ENCODE assay signal across 8 mouse cellular contexts in the genomic region with DNA sequence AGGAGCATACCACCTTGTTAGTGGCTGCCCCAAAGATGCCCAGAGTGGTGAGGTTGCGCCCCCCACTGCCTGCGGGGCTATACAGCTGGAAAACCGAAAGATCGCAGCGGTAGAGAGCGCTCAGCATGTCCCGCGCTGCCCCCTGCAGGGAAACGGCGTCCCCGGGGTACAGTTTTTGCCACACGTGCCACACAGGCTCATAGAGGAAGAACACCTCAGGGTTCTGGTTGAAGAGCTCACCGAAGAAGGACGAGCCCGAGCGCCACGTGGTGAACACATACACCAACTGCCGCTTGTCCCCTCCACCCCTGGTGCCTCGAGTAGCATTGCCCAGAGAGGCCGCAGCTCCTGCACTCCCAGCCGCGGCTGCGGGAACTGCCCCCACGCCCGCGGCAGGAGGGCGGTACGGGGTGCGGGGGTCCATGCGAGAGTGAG. TPM values are rescaled to one million over a fixed set of nuclear protein-coding genes. Genes with fewer than 3 reads are reported as not detected.
DNase-seq lines count a peak whose midpoint lies in the region; ATAC-seq and TF ChIP-seq lines count a peak whose summit lies in the region.

No protein-coding gene starts in this region.

- no peak for TF ChIP-seq EP300 in lung, postnatal 0 days (IDR thresholded peaks at IDR 0.05)

- 1% methylated on average over 28 of the region's 30 CpGs for whole genome bisulfite sequencing in hindbrain, embryonic 14.5 days
- WGBS in lung, postnatal 0 days = under 1% methylated on average over 24 of the region's 30 CpGs

- H3K4me3 ChIP-seq in hindbrain, embryonic 14.5 days (replicated peaks; ENCODE audit: low read length) = peak overlapping the region; percentile 63
- peak overlapping the region; percentile 62 for H3K4me3 ChIP-seq in lung, postnatal 0 days (ENCODE audit: low read depth, low read length)

- peak; percentile 82 for TF ChIP-seq CTCF in lung, postnatal 0 days (IDR thresholded peaks at IDR 0.05)

- H3K9me3 ChIP-seq in hindbrain, embryonic 14.5 days (ENCODE audit: control insufficient read depth, low read length) = no peaks in the 10 kb centered on the region
- no peaks in the 10 kb centered on the region for H3K9me3 ChIP-seq in lung, postnatal 0 days (ENCODE audit: low read length)

- peak; percentile 39 for DNase-seq in ES-CJ7 (ENCODE audit: low read depth, low spot score)
- DNase-seq in cerebellum, postnatal 10 days = peak; percentile 80 to 86
- DNase-seq in frontal cortex, postnatal 36 days (ENCODE audit: low spot score in 2 of 2) = peak; percentile 83 to 89
- DNase-seq in hindbrain, embryonic 14.5 days (ENCODE audit: low spot score) = peak; percentile 70
- DNase-seq in layer of hippocampus, postnatal 25 days (ENCODE audit: extremely low spot score in 1 of 2, low spot score in 1 of 2) = peak; percentile 82 to 88
- DNase-seq in lung, postnatal 0 days (ENCODE audit: low spot score) = peak; percentile 72
- peak; percentile 88 for DNase-seq in right cerebral cortex, adult 18-20 months
- DNase-seq in urinary bladder, adult 2 months (ENCODE audit: low spot score) = peak; percentile 34

- H3K36me3 ChIP-seq in hindbrain, embryonic 14.5 days (replicated peaks; ENCODE audit: control insufficient read depth, insufficient read depth) = no peaks in the 10 kb centered on the region
- no peaks in the 10 kb centered on the region for H3K36me3 ChIP-seq in lung, postnatal 0 days (ENCODE audit: insufficient read depth, low read length)

- peak; percentile 41 for ATAC-seq in hindbrain, embryonic 14.5 days (ENCODE audit: low FRiP score)
- ATAC-seq in lung, postnatal 0 days = peak; percentile 28

- peaks cover 9% of the 10 kb centered on the region; the same call in 1 of the 2 replicates for H3K27me3 ChIP-seq in hindbrain, embryonic 14.5 days (ENCODE audit: control insufficient read depth, insufficient read depth, low read length)
- H3K27me3 ChIP-seq in lung, postnatal 0 days (replicated peaks; ENCODE audit: insufficient read depth, low read length) = peaks cover 33% of the 10 kb centered on the region

- H3K4me2 ChIP-seq in hindbrain, embryonic 14.5 days (replicated peaks) = peak overlapping the region; percentile 79
- peak overlapping the region; percentile 91 for H3K4me2 ChIP-seq in lung, postnatal 0 days (replicated peaks; ENCODE audit: low read depth, low read length)

- peak overlapping the region; percentile 78 for H3K9ac ChIP-seq in hindbrain, embryonic 14.5 days
- peak overlapping the region; percentile 50; the same call in 1 of the 2 replicates for H3K9ac ChIP-seq in lung, postnatal 0 days (replicated peaks; ENCODE audit: low read depth)

- H3K4me1 ChIP-seq in hindbrain, embryonic 14.5 days (replicated peaks; ENCODE audit: control insufficient read depth, insufficient read depth, low read length) = peaks cover 10% of the 10 kb centered on the region; the same call in 1 of the 2 replicates
- peaks cover 5% of the 10 kb centered on the region; the same call in 1 of the 2 replicates for H3K4me1 ChIP-seq in lung, postnatal 0 days (ENCODE audit: insufficient read depth, low read depth, low read length)

- peak overlapping the region; percentile 65; the same call in 1 of the 2 replicates for H3K27ac ChIP-seq in hindbrain, embryonic 14.5 days
- H3K27ac ChIP-seq in lung, postnatal 0 days (ENCODE audit: low read length) = no peak overlapping the region

RNA-seq across cellular contexts. Expression of gene Chst2, which starts 1.0 kb away (rescaled TPM):
- 16.3 and 19.9 TPM in 2 replicates for polyA plus RNA-seq in hindbrain, embryonic 14.5 days (2014; fragmentation: Nextera tagmentation; extraction: Ambion mirVana)
- 100 to 1,000 TPM; 109 to 121 TPM for total RNA-seq in layer of hippocampus, postnatal 25 days (2021)
- 11.4 and 14.7 TPM in 2 replicates for polyA plus RNA-seq in lung, postnatal 0 days (2015; fragmentation: Nextera tagmentation; extraction: Ambion mirVana)
- 3.1 and 6.5 TPM in 2 replicates for polyA plus RNA-seq in urinary bladder, adult 2 months (2012; rRNA removed)

Comparison
In these comparisons a context has a peak if more than half of its experiments do, and no peak if none do; other contexts are left out.
1. DNase-seq: peak in every context shown above with its lines; median percentile 88 in right cerebral cortex, adult 18-20 months; 86 in frontal cortex, postnatal 36 days; 85 in layer of hippocampus, postnatal 25 days; 83 in cerebellum, postnatal 10 days; 72 in lung, postnatal 0 days; 70 in hindbrain, embryonic 14.5 days; 39 in ES-CJ7; 34 in urinary bladder, adult 2 months.